Mouse (Mus musculus) kidney, postnatal 25 days (tissue): ENCODE data around the gene Ephb2.

Experiments used
- DNase-seq, 2 experiments: peaks; one replicate each; pipeline ENCODE4 v3.0.0; 2021; ENCODE audit warnings: mixed read lengths in 2 of 2

Ephb2 gene

DNA sequence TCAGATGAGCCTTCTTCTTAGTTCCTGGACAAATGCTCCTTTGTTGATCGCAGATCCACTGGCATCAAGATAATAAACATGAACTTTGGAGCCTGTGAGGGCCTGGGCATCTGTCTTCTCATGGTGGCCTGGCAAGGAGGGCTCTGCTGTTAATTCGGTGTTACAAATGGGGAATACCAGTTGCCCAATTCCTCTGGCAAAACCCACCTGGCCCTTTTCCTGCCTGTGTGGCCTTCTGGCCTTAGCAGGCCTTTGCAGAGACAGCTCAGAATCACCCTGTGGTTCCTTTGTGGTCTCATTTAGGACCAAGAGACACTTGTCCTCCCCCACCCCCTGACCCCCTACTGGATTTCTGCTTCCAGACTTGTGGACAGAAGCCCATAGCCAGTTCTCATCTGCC lies 106.2 kb downstream of the Ephb2 start:
- DNase-seq, result no peak

DNA sequence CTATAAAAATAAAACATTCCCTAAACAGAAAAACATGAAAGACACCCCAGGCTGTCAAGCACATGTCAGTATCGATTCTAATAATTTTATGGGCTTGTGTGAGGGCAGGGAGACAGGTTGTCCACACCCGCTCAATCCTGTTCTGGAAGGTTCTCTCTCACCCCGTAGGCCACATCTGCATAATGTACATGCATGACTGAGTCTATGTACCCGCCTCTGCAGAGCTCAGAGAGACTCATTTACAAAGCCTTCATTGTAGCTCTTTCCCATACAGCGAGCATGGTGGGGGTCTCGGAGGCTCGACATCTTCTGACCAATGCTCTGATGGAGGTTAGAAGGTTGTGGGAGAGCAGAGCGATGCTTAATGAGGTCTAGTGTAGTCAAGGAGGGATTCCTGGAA lies 108.8 kb downstream of the Ephb2 start:
- peak; percentile 34 to 69 for DNase-seq

DNA sequence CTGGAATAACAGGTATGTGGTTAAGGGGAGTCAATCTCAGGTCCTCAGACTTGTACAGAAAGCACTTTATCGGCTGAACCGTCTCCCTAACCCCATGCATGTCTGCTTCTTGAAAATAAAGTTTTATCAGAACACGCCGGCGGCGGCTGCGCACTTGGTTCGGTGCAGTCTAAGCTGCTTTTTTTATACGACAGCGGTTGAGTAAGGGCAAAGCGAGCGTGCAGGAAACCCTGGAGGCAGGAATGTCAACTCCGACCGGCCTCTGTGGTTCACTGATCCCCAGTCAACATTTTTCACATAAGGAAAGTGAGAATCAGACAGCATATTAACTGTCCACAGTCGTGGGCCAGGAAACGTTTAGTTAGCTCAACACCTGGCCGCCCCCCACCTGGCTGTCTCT lies 111.1 kb downstream of the Ephb2 start:
- peak; percentile 81 to 90 for DNase-seq

DNA sequence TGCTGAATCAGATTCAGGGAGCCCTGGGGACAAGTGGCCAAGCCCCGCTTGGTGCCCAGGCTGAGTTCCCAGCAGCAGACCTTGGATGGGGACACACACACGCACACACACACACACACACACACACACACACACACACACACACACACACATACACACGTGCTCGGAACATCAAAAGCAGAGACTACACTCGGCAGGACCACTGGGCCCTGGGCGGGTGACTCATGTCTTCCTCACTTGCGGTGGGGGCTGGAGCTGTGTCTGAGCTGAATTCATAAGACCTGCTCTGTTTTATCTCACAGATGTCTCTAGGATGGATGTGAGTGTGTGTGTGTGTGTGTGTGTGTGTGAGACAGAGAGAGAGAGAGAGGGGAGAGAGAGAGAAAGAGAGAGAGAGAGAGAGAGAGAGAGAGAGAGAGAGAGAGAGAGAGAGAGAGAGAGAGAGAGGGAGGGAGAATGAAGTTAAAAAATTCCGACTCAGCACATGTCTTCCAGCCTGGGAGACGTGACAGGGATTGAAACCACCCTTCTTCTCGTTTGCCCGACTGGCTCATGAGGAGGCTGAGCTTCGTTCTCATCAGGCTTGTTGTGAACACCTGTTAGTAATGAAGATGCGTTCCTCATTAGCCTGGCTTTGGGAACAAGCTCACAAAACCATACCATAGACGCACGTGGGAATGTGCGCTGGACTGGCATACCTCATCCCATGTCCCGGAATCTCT lies 113.3 kb downstream of the Ephb2 start:
- no peak for DNase-seq

DNA sequence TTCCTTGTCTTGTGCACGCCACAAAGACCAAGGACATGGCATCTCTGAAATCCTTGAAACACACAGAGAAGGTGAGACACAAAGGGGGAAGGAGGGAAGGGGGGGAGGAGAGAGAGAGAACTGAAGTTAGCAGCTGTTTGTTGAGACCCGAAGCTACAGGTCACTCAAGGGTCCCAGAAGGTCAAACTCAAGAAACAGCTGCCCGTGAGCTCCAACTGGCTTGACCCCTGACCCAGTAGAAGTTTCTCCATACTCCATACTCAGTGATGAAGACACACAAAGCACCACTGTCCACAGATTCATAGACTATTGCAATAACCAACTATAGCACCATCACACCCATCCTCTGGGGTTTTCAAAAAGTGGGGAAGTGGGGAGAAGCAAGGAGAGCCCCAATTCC lies 113.9 kb downstream of the Ephb2 start:
- no peak for DNase-seq

DNA sequence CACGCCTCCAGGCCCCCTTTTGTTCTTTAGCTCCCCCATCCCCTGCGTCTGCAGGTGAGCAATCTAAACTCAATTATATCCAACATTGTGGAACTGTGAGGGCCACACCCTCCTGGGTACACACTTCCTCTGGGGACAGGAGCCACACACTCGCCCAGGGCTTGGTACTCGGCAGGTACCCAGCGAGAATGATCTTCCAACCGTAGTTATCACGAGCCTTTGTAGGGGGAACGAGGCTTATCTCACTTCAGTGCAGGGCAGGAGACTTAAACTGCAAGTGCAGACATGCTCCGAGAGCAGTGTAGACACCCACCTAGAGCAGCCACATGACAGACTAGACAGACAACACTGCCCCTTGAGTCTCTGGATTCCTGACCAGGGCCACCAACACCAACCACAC lies 115.8 kb downstream of the Ephb2 start:
- DNase-seq, result no peak

DNA sequence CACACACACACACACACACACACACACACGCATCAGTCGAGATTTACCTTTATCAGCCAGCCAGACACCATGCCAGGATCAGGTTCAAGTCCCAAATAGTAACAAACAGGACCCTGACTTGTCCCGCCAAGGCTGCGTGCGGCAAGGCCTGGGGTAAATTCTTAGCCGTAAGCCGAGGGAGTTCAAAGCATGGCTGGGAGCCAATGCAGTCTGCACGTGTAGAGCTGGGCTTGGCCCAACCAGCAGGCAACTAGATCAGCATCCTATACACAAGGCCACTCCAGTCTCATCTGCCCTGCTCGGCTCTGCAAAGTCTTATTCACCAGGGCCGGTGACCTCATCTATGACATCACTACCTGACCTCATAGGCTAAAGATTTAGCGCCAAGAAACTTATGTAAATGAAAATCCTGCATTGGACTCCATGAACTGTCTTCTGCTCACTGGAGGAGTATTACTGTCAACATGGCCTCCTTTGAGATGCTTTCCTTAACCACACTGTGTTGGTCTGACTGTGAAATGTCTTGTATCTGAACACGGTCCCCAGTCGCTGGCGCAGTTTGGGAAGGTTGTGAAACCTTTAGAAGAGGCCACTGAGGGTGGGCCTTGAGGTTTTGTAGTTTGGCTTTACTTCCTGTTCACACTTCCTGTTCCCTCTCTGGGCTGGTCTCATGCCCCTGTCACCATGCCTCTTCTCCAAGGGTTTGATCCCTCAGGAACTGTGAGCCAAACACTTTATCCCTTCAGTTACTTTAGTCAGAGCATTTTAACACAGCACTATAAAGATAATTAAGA lies 117.4 kb downstream of the Ephb2 start:
- DNase-seq, result no peak

DNA sequence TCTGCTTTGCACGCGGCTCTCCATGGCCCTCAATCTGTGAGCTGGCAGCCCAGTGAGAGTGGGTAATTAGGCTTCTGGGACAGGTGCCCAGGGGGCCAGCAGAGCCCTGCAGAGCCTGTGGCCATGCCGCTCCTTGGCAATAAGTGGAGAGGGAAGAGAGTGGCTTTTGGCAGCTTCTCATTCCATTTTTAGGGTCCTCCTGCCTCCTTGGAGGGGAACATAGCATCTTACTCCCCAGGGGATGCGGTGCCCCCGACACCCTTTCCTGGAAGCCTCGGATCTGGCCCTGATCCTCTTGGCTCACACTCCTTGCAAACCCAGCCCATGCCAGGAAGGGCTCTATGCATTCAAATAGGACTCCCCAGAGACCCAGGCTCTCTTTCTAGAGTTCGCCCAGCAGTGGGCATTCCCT lies 119.2 kb downstream of the Ephb2 start:
- no peak for DNase-seq

DNA sequence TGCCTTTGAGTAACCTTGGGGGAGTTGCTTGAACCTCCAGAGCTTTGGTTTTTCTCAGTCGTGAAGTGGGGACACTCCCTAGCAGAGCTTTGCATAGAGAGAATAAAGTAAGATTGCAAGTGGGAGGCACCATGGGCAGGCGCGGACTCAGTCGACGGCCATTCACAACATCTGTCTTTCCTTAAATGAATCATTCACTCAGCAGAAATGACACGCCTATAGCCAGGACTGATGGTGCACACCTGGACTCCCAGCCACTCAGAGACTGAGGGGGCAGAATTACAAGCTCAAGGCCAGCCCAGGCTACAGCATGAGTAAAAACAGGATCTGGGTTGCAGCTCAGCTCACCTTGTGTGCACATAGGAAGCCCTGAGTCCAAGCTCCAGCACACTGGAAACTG lies 121.3 kb downstream of the Ephb2 start:
- no peak for DNase-seq

DNA sequence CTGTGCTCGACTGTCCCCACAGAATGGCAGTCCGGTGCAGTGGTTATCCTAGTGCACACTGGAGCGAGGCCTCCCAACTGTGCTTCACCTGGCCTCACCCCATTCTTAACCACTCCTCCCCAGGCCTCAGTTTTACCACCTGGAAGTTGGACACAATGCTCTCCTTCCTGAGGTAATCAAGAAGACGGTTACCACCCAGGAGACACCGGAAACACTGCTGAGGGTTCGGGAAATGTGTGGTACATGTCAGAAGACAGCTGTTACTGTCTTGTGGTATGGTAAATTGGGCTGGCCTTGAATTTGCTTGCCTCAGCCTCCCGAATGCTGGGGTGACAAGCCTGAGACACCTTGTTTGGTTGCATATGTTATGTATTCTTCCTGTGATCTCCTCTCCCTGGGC lies 121.9 kb downstream of the Ephb2 start:
- no peak for DNase-seq

DNA sequence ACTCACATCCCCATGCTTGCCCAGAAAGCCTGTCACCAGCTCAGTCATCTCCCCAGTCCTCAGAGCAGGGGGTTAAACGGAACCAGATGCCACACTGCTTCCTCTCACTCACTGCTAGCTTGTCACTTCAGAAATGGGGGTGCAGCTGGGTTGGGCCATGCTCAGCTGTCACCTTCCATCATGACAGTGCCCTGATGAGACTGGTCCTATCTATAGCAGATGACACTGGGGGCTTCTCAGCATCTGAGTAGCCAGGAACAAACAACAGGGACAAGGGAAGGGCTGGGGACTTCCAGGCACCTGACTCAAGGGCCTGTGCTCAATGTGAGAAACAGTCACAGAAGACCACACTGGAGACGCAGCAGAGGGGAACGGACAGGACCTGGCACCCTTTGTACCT lies 122.4 kb downstream of the Ephb2 start:
- DNase-seq, result no peak

DNA sequence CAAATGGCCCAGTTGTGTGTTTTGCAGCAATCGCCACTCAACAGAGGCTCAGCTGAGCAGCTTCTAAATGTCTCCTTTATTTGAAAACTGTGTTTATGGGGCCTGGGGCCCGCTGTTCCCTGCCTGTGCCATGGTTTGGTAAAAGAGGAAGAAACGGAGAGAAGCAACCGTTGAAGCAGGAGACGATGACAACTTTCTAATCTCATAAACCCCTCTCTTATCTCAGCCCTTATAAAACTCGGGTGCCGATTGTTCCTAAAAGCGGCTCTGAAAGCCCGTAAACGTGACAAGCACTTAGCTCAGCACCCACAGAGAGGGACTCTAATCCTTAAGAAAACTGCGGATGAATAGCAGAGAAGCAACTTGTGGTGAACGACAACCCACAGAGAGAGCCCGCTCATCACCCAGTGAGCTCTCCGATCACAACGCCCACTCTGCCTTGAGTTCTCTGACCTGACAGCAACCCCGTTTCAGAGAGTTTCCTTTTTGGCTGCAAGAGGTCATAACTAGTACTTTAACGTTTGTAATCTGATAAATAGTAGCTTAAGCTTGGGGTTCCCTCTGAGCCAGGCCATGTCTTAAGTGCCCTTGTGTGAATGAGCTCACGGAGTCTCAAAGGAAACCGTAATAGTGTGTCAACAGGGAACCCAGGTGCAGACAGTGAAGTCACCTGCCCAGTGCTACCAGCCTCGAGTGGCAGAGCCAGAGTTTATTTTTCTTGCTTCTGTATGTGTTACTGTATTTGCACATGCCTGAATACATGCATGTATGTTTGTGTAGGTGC lies 123.6 kb downstream of the Ephb2 start:
- DNase-seq, result no peak

DNA sequence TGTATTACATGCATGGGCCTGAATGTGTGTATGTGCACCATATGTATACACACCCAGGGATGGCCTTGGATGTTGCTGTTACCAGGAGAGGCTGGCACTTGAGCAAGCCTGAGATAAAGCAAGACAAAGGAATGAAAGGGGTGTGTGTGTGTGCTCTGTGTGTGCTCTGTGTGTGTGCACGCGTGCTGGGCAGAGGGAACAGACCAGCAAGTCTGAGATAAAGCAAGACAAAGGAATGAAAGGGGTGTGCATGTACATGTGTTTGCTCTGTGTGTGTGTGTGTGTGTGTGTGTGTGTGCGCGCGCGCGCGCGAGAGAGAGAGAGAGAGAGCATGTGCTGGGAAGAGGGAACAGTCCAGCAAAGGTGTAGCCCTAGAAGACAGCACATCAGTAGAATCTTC lies 125.4 kb downstream of the Ephb2 start:
- DNase-seq, result no peak

DNA sequence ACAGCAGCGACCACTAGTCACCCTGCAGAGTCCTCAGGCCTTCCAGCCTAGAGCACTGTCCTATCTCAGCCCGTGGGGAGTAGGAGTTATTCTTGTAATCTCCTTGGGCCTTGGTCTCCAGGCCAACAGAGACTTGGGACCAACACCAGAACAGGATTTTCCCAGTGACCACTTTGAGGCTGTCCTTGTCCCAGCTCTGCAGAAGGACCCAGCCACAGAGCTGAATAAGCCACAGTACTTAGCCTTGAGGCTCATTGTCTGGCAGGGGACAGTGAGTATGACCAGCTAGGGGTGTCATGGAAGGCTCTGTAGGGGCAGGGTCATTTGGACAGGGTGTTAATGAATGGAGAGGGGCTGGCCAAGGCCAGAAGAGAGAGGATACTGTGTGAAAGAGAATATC lies 126.8 kb downstream of the Ephb2 start:
- DNase-seq, result no peak

DNA sequence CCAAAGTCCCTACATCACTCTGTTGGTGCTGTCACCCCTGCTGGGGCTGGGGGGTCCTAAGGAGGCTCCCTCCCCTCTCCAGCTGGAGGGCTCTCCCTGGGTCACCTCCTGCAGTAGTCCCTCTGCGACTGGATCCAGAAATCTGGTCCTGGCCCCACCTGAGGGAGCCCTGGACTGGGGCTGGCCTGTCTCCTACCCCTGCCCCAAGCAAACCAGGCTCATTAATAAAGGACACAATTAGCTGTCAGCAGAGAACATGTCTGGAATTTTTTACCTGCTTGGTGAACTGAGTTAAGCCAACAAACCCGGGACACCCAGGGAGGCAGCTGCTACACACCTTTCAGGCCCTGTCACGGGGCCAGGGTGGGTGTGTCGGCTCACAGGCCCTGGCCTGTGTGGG lies 129.1 kb downstream of the Ephb2 start:
- peak; percentile 48 to 84 for DNase-seq

DNA sequence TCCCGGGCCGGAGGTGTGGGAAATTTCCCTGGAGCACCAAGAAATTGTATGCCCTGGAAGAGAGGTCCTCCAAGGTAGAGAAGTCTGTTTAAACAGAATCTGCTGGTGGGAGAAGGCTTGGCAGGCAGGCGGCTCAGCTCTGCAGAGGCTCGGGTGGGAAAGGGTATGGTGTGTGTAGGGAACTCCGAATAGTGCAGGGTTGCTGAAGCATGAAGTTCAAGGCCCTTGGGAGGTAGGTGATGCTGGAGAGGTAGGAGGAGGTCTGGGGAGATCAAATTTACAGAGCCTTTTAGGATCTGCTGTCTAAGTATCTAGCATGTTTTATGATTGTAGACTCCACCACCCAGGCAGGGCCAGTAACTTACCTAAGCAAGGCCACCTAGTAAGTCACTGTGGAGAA lies 130.7 kb downstream of the Ephb2 start:
- no peak for DNase-seq

DNA sequence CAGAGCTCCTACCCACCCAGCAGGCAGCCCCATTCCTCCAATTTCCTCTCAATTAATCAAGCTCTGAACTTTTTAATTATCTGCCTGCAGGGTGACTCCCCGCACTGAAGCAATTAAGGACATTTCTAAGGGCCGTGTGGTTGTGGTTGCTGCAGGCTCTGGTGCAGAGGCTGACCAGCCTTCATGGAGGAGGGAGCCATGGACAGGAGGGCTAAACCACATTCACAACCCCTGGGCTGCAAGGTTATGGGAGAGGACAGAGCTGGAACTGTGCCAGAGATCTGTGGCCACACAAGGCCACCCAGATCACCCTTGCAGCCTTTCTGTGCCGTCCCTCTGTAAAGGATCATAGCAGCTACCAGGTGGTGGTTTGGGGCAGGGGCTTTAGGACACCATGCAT lies 131.2 kb downstream of the Ephb2 start:
- DNase-seq, result peak in 1 of 2 experiments; percentile 29

DNA sequence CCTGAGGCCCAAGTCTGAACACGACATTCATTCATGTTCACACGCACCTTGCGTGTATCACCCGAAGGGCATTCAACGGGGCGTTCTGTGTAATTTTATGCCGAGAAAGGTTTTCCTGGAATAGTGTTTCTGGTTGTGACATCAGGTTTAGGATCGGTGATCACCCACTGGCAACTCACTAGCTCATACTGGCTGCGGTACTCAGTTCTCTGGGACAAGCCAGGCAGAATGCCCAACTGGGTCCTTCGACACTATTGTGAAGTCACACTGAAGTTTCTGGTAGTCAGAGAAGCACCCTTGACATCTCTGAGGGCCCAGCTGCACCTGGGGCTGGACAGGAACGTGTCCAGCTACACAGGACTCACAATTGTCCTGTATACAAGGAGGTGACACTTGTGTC lies 132.4 kb downstream of the Ephb2 start:
- DNase-seq, result no peak

DNA sequence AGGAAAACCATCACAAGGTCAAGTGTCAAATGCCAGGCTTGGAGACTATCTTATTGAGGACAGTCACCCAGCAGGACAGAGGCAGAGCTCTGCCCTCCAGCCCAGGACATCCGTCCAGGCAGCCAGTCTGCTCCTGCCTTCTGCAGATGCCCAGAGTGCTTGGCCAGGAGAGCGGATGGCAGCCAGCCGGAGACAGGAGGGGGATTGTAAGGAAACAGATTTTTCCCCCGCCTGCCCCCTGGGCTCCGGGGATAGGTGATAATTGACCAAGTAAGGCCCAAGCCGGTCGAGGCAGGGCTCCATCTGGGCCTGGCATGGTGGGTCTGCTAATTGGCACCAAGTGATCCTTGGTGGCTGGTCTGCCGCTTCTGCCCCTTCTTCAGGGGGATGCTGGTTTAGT lies 133.3 kb downstream of the Ephb2 start:
- no peak for DNase-seq

DNA sequence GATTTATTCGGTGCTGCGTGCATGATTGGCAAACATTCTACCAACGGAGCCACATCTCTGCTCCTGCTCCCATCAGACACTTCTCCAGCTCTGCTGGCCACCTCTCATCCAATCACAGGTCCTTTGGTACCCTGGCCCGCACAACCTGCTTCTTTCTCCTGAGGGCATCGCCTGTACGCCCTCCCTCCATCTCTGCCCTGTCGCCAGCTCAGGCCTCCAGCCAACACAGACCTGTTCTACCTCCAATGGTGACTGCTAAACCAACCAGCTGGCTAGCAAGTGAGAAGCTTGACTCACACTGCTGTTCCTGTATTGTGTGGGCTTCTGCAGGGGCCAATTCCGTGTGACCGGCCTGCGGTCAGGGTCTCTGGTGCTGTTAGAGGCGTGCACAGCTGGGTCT lies 134.6 kb downstream of the Ephb2 start:
- DNase-seq, result no peak

DNA sequence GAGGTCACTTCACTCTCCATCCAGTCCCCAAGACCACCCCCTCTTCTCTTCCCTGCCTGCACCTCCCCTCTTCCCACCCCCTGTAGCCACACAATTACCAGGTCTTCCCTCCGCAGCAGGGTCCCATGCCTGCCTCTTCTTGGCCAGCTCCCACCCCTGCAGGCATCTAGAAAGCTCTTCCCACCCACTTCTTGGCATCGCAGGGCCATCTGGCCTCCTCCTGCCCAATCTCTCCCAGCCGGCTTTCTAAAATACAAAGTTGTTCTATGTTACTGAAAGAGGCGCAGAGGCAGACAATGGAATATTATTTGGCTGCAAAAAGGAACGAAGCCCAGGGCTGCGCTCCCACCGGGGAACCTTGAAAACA lies 136.7 kb downstream of the Ephb2 start:
- DNase-seq, result no peak

DNA sequence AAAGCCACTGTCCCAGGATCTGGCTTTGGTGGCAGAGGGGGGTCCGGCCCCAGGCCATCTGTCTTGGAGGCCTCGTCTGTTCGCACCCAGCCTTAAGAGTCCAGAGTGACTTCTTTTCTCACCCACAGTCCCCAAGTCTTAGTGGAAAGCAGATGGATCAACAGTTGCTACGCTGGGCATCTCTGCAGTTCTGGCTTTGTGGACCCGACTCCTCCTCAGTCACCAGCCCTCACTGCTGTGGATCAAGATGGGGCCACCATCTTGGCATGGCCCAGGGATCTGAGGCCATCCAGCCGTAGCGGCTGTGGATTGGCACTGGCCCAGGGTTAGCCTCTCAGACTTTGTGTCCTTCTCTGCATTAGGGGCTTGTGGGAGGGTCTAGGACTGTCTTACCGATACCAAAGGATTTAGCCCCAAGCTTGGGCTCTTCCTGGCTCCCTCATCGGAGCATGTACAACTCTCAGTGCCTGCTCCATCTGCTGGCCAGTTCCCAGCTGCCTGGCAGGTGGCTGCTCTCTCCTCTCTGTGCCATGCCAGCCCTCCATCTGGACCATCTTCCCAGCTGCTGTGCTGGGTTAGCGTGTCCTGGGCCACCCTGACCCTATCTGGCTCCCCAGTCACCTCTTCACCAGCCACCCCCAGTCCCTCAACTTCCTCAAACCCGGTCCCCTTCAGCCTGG lies 137.2 kb downstream of the Ephb2 start:
- DNase-seq, result no peak

DNA sequence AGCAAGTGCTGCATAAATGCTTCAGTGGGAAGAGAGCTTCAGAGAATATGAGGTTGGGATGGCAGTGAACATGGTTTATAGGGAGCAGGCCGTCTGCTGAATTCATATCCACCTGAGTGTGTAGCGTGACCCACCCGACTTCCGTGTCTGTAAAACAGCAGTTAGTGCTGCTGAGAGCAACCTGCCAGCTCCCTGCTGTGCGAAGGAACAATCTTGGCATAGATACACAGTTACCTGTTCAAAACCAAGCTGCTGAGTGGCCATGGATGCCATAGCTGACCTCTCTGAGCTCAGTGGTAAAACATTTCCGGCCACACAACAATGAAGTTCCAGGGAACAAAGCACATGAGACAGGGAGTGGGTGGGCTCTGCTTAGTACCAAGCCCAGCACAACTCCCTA lies 138.5 kb downstream of the Ephb2 start:
- DNase-seq, result no peak
